ENCODE assay signal across 27 mouse cellular contexts in the genomic region with DNA sequence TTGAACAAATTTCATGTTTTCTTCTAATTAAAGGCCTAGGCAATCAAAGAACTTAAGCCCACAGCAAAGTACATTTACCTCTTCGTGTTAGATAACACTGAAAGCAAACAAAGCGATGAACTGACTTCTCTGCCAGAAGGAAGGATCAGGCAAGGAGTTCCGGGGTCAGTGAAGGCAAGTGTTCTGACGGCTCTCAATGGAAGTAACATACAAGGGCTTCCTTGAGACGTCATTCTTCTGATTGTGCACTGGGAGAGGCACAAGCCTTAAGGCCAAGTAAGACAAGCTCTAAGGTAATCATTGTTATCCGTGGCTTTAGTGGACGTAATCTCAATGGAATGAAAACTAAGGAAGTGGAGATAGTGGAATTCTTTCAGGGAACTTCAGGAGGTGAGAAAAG. TPM values are rescaled to one million over a fixed set of nuclear protein-coding genes. Genes with fewer than 3 reads are reported as not detected.
DNase-seq lines count a peak whose midpoint lies in the region; ATAC-seq and TF ChIP-seq lines count a peak whose summit lies in the region.
"Had no signal": no experiment of that assay in that cellular context is flagged by ENCODE, and none has a peak within 500 bp of the region (broad histone marks: within the 10 kb centered on the region; RNA-seq: fewer than 3 reads in every experiment).

No protein-coding gene starts in this region.

- no peak overlapping the region for H3K4me2 ChIP-seq in heart, embryonic 11.5 days
- no peak overlapping the region for H3K4me2 ChIP-seq in heart, embryonic 14.5 days (ENCODE audit: low read length)
- no peak overlapping the region for H3K4me2 ChIP-seq in heart, postnatal 0 days (ENCODE audit: low read depth, low read length)
- no peak overlapping the region for H3K4me2 ChIP-seq in stomach, postnatal 0 days (replicated peaks; ENCODE audit: low read depth)
- H3K4me2 ChIP-seq: embryonic facial prominence, embryonic 12.5 days; embryonic facial prominence, embryonic 15.5 days; hindbrain, embryonic 13.5 days; intestine, embryonic 15.5 days had no signal

- WGBS in heart, embryonic 11.5 days (ENCODE audit: insufficient replicate concordance) = 28% methylated on average over 7 of the region's 7 CpGs
- WGBS in heart, embryonic 14.5 days = 22% methylated on average over 7 of the region's 7 CpGs
- WGBS in heart, postnatal 0 days = 31% methylated on average over 7 of the region's 7 CpGs
- WGBS in stomach, postnatal 0 days = 55% methylated on average over 7 of the region's 7 CpGs

- H3K9ac ChIP-seq in heart, embryonic 11.5 days (ENCODE audit: low read depth, low read length) = no peak overlapping the region
- no peak overlapping the region; the same call in 1 of the 2 replicates for H3K9ac ChIP-seq in heart, embryonic 14.5 days (ENCODE audit: low read length)
- no peak overlapping the region for H3K9ac ChIP-seq in heart, postnatal 0 days (replicated peaks; ENCODE audit: low read depth, low read length)
- no peak overlapping the region for H3K9ac ChIP-seq in stomach, postnatal 0 days (ENCODE audit: low read length)
- H3K9ac ChIP-seq: embryonic facial prominence, embryonic 12.5 days; embryonic facial prominence, embryonic 15.5 days; forebrain, postnatal 0 days; hindbrain, embryonic 13.5 days; intestine, embryonic 15.5 days had no signal

- H3K4me3 ChIP-seq in heart, embryonic 11.5 days (ENCODE audit: low read depth, low read length) = no peak overlapping the region
- no peak overlapping the region for H3K4me3 ChIP-seq in heart, embryonic 14.5 days (ENCODE audit: control insufficient read depth in 1 of 2, insufficient read depth in 1 of 2, low read depth in 1 of 2, low read length in 2 of 2)
- H3K4me3 ChIP-seq in heart, postnatal 0 days (ENCODE audit: low read depth, low read length) = no peak overlapping the region
- H3K4me3 ChIP-seq in stomach, postnatal 0 days (ENCODE audit: low read depth, low read length) = no peak overlapping the region
- H3K4me3 ChIP-seq: embryonic facial prominence, embryonic 12.5 days; embryonic facial prominence, embryonic 15.5 days; gastrocnemius, adult 2 months; hindbrain, embryonic 10.5 days; hindbrain, embryonic 13.5 days; intestine, embryonic 15.5 days had no signal

- no peak for TF ChIP-seq CTCF in heart, postnatal 0 days (IDR thresholded peaks at IDR 0.05; ENCODE audit: low read depth)
- TF ChIP-seq CTCF in stomach, postnatal 0 days (IDR thresholded peaks at IDR 0.05; ENCODE audit: low read depth) = no peak

- H3K27ac ChIP-seq in heart, embryonic 11.5 days (ENCODE audit: low read depth, low read length) = peak overlapping the region; percentile 74
- H3K27ac ChIP-seq in heart, embryonic 14.5 days (replicated peaks in 1 of 2; ENCODE audit: control insufficient read depth in 1 of 2, insufficient read depth in 1 of 2, low read depth in 2 of 2, low read length in 2 of 2) = peak overlapping the region; percentile 52 to 92
- H3K27ac ChIP-seq in heart, postnatal 0 days (ENCODE audit: low read depth) = peak overlapping the region; percentile 88
- no peak overlapping the region for H3K27ac ChIP-seq in stomach, postnatal 0 days (replicated peaks)
- H3K27ac ChIP-seq: embryonic facial prominence, embryonic 12.5 days; embryonic facial prominence, embryonic 15.5 days; gastrocnemius, adult 2 months; hindbrain, embryonic 10.5 days; hindbrain, embryonic 13.5 days; intestine, embryonic 15.5 days had no signal

- DNase-seq in heart, postnatal 10 days = no peak
- DNase-seq in heart, postnatal 25 days (ENCODE audit: low spot score) = no peak
- DNase-seq in heart, postnatal 0 days (ENCODE audit: low spot score) = no peak
- no peak for DNase-seq in heart, postnatal 36 days
- peak; percentile 56 for DNase-seq in stomach, postnatal 0 days (ENCODE audit: low spot score)
- no peak for DNase-seq in gastrocnemius, postnatal 14 days
- DNase-seq: adrenal gland, adult 2 months; adrenal gland, postnatal 14 days; cerebellum, adult 11 months; cerebellum, adult 2 months; cerebellum, adult 9-11 months; cerebellum, postnatal 25 days; forebrain, postnatal 0 days; gastrocnemius, adult 2 months; gastrocnemius, postnatal 25 days; kidney, adult 11 months; kidney, adult 8-10 months had no signal

- TF ChIP-seq EP300 in heart, postnatal 0 days (IDR thresholded peaks at IDR 0.05; ENCODE audit: low read depth) = no peak
- no peak for TF ChIP-seq EP300 in stomach, postnatal 0 days (optimal IDR thresholded peaks at IDR 0.05)

- peaks cover 5% of the 10 kb centered on the region; the same call in 1 of the 2 replicates for H3K36me3 ChIP-seq in heart, embryonic 11.5 days (ENCODE audit: control insufficient read depth, insufficient read depth, low read length)
- peaks cover 34% of the 10 kb centered on the region for H3K36me3 ChIP-seq in heart, embryonic 14.5 days (ENCODE audit: control insufficient read depth, insufficient read depth, low read length)
- H3K36me3 ChIP-seq in heart, postnatal 0 days (replicated peaks; ENCODE audit: control insufficient read depth, insufficient read depth, low read length) = peaks cover 14% of the 10 kb centered on the region
- H3K36me3 ChIP-seq in stomach, postnatal 0 days (ENCODE audit: control insufficient read depth, insufficient read depth, low read length) = peaks cover 5% of the 10 kb centered on the region

- intact Hi-C loops in heart, postnatal 10 days (cut with DNase I) = no loop called here
- intact Hi-C loops in heart, postnatal 25 days (cut with DNase I) = no loop called here
- intact Hi-C loops in heart, postnatal 36 days (cut with DNase I) = no loop called here
- intact Hi-C loops in gastrocnemius, postnatal 14 days (cut with DNase I; ENCODE audit: low total_unique reads) = no loop called here

- H3K27me3 ChIP-seq in heart, embryonic 11.5 days (ENCODE audit: control insufficient read depth, insufficient read depth, low read length) = no peaks in the 10 kb centered on the region
- H3K27me3 ChIP-seq in heart, embryonic 14.5 days (ENCODE audit: control insufficient read depth, insufficient read depth, low read length) = no peaks in the 10 kb centered on the region
- no peaks in the 10 kb centered on the region for H3K27me3 ChIP-seq in heart, postnatal 0 days (ENCODE audit: control insufficient read depth, insufficient read depth, low read length)
- no peaks in the 10 kb centered on the region for H3K27me3 ChIP-seq in stomach, postnatal 0 days (ENCODE audit: control insufficient read depth, insufficient read depth, low read length)
- H3K27me3 ChIP-seq: embryonic facial prominence, embryonic 12.5 days; embryonic facial prominence, embryonic 15.5 days; hindbrain, embryonic 13.5 days; intestine, embryonic 15.5 days had no signal

- no peaks in the 10 kb centered on the region for H3K9me3 ChIP-seq in heart, embryonic 11.5 days (replicated peaks; ENCODE audit: control insufficient read depth, low read length)
- no peaks in the 10 kb centered on the region for H3K9me3 ChIP-seq in heart, embryonic 14.5 days (ENCODE audit: control insufficient read depth, low read length)
- no peaks in the 10 kb centered on the region for H3K9me3 ChIP-seq in heart, postnatal 0 days (replicated peaks; ENCODE audit: control insufficient read depth, low read length)
- H3K9me3 ChIP-seq in stomach, postnatal 0 days (ENCODE audit: control insufficient read depth, low read length) = no peaks in the 10 kb centered on the region
- H3K9me3 ChIP-seq: embryonic facial prominence, embryonic 12.5 days; embryonic facial prominence, embryonic 15.5 days; hindbrain, embryonic 10.5 days; hindbrain, embryonic 13.5 days; intestine, embryonic 15.5 days had no signal

- H3K4me1 ChIP-seq in heart, embryonic 11.5 days (ENCODE audit: control insufficient read depth, insufficient read depth, low read length) = peaks cover 22% of the 10 kb centered on the region
- peaks cover 22 to 45% of the 10 kb centered on the region in 2 experiments for H3K4me1 ChIP-seq in heart, embryonic 14.5 days (ENCODE audit: control insufficient read depth in 2 of 2, insufficient read depth in 2 of 2, low read length in 2 of 2)
- H3K4me1 ChIP-seq in heart, postnatal 0 days (ENCODE audit: control insufficient read depth, insufficient read depth) = peaks cover 30% of the 10 kb centered on the region
- no peaks in the 10 kb centered on the region for H3K4me1 ChIP-seq in stomach, postnatal 0 days (replicated peaks; ENCODE audit: control insufficient read depth, insufficient read depth)
- H3K4me1 ChIP-seq: embryonic facial prominence, embryonic 12.5 days; embryonic facial prominence, embryonic 15.5 days; hindbrain, embryonic 10.5 days; hindbrain, embryonic 13.5 days; intestine, embryonic 15.5 days had no signal

- no peak for ATAC-seq in heart, embryonic 11.5 days (replicated peaks; ENCODE audit: insufficient number of reproducible peaks, low FRiP score, low TSS enrichment)
- no peak for ATAC-seq in heart, embryonic 14.5 days (ENCODE audit: insufficient number of reproducible peaks, insufficient read depth, low FRiP score, low read depth)
- ATAC-seq in heart, postnatal 0 days (ENCODE audit: insufficient read depth, low read depth) = no peak
- ATAC-seq in stomach, postnatal 0 days (ENCODE audit: low FRiP score, low TSS enrichment) = peak; percentile 97
- ATAC-seq: CD4-positive, CD25-positive, alpha-beta regulatory T cell, adult 4 months; forebrain, embryonic 14.5 days; forebrain, postnatal 0 days; hindbrain, embryonic 16.5 days; intestine, embryonic 15.5 days had no signal

RNA-seq across cellular contexts. Expression of a gene that starts 33.9 kb away (rescaled TPM):
- polyA plus RNA-seq in heart, embryonic 11.5 days (2014; fragmentation: Nextera tagmentation; extraction: Ambion mirVana) = 12.5 and 14.2 TPM in 2 replicates
- total RNA-seq in heart, postnatal 10 days (2021) = 10 to 100 TPM; 40.1 to 42.4 TPM
- 21.6 and 23.3 TPM in 2 replicates for polyA plus RNA-seq in heart, embryonic 14.5 days (2014; fragmentation: Nextera tagmentation; extraction: Ambion mirVana)
- 10 to 100 TPM; 23.8 to 25.2 TPM for total RNA-seq in heart, postnatal 25 days (2021)
- 29.1 and 44.3 TPM in 2 replicates for total RNA-seq in heart, postnatal 0 days (2014; rRNA removed; ENCODE audit: low replicate concordance)
- polyA plus RNA-seq in heart, postnatal 0 days (2015; fragmentation: Nextera tagmentation; extraction: Ambion mirVana) = 8.0 and 8.2 TPM in 2 replicates
- total RNA-seq in heart, postnatal 36 days (2021) = 10 to 100 TPM; 22.1 to 27.9 TPM
- polyA plus RNA-seq in stomach, postnatal 0 days (2015; fragmentation: Nextera tagmentation; extraction: Ambion mirVana) = 3.2 and 3.3 TPM in 2 replicates
- 10 to 100 TPM in 1 of 2 experiments, 1 to 10 TPM in 1; 9.0 to 10.1 TPM for total RNA-seq in gastrocnemius, postnatal 14 days (2021)
